Mouse (Mus musculus) liver, embryonic 14.5 days (tissue): Measurements from ENCODE around the gene St5. TPM values are rescaled to one million over a fixed set of nuclear protein-coding genes. Genes with fewer than 3 reads are reported as not detected.

Source experiments
- ATAC-seq: fragments of 200-750 bp; cut with Nextera tagmentation; 2 replicates; pipeline ENCODE4 v1.8.0; 2017; ENCODE audit warnings: moderate number of reproducible peaks, mild to moderate bottlenecking, moderate library complexity; ENCODE audit not compliant: insufficient read depth
- DNase-seq, 3 experiments: peaks; one replicate each; pipeline ENCODE4 v3.0.0-alpha.2; 2012 to 2013; ENCODE audit warnings: low read depth in 3 of 3, low spot score in 3 of 3
- H3K27ac ChIP-seq: fragments of 300-500 bp; sonication (generic); 2 replicates; pipeline ENCODE4 v1.5.1; 2014; ENCODE audit warnings: moderate library complexity, mild to moderate bottlenecking, control low read depth, inconsistent platforms
- H3K27me3 ChIP-seq: fragments of 300-500 bp; sonication (generic); 2 replicates; pipeline ENCODE4 v1.6.1; 2014; ENCODE audit warnings: mild to moderate bottlenecking, low read length, moderate library complexity; ENCODE audit not compliant: control insufficient read depth, insufficient read depth
- H3K36me3 ChIP-seq: fragments of 300-500 bp; sonication (generic); replicated peaks from 2 replicates; pipeline ENCODE4 v1.6.1; 2014; ENCODE audit warnings: low read depth; ENCODE audit not compliant: control insufficient read depth, insufficient read depth
- H3K4me1 ChIP-seq, 2 experiments: fragments of 200-500 bp in 1 of 2; fragments of 300-500 bp in 1 of 2; sonication (generic) in 1 of 2; replicated peaks; 2 replicates each; pipeline ENCODE4 v1.6.1; 2012 to 2014; ENCODE audit warnings: antibody characterized with exemption in 1 of 2, inconsistent platforms in 1 of 2, low read length in 1 of 2; ENCODE audit not compliant: control insufficient read depth in 2 of 2, insufficient read depth in 2 of 2
- H3K4me2 ChIP-seq: fragments of 300-500 bp; sonication (generic); 2 replicates; pipeline ENCODE4 v1.6.1; 2014; ENCODE audit warnings: low read depth, mild to moderate bottlenecking, control low read depth, moderate library complexity
- H3K4me3 ChIP-seq, 2 experiments: fragments of 200-500 bp in 1 of 2; fragments of 300-500 bp in 1 of 2; sonication (generic) in 1 of 2; 2 replicates each; pipeline ENCODE4 v1.5.1; 2012 to 2014; ENCODE audit warnings: low read depth in 2 of 2, low read length in 2 of 2, mild to moderate bottlenecking in 2 of 2, control low read depth in 1 of 2, inconsistent platforms in 1 of 2, moderate library complexity in 1 of 2; ENCODE audit not compliant: insufficient read depth in 1 of 2
- H3K9ac ChIP-seq: fragments of 300-500 bp; sonication (generic); replicated peaks from 2 replicates; pipeline ENCODE4 v1.6.1; 2014; ENCODE audit warnings: mild to moderate bottlenecking, control low read depth, moderate library complexity
- H3K9me3 ChIP-seq: fragments of 300-500 bp; sonication (generic); 2 replicates; pipeline ENCODE4 v1.6.1; 2016; ENCODE audit warnings: low read length, mixed read lengths; ENCODE audit not compliant: control insufficient read depth
- CTCF ChIP-seq: IDR thresholded peaks from 2 replicates; pipeline ENCODE4 v1.5.1; 2016; ENCODE audit warnings: antibody characterized with exemption, low read depth, control low read depth
- EP300 ChIP-seq: IDR thresholded peaks from 2 replicates; pipeline ENCODE4 v1.6.1; 2016; ENCODE audit warnings: antibody characterized with exemption, low read depth
- WGBS: fragments of 180-500 bp; shearing (Covaris S2); extraction: QIAGEN DNeasy Blood & Tissue Kit; methylation state at CpG from one replicate; pipeline ENCODE4 v1.1.7; 2014; ENCODE audit not compliant: insufficient replicate concordance; 5-methylcytosine and 5-hydroxymethylcytosine counted together
- polyA plus RNA-seq, 2 experiments: library from polyadenylated mRNA; depleted of rRNA in 1 of 2; stranded (reverse) in 1 of 2; unstranded in 1 of 2; fragments of >200 nt; fragmentation: Nextera tagmentation in 1 of 2; extraction: Ambion mirVana in 1 of 2; gene quantifications; 2 replicates each; pipeline versions ENCODE4 v1.2.1 to v1.2.3; 2012 to 2014

St5 gene
- polyA plus RNA-seq, 2 experiments, result 13.8 to 14.0 TPM

DNA sequence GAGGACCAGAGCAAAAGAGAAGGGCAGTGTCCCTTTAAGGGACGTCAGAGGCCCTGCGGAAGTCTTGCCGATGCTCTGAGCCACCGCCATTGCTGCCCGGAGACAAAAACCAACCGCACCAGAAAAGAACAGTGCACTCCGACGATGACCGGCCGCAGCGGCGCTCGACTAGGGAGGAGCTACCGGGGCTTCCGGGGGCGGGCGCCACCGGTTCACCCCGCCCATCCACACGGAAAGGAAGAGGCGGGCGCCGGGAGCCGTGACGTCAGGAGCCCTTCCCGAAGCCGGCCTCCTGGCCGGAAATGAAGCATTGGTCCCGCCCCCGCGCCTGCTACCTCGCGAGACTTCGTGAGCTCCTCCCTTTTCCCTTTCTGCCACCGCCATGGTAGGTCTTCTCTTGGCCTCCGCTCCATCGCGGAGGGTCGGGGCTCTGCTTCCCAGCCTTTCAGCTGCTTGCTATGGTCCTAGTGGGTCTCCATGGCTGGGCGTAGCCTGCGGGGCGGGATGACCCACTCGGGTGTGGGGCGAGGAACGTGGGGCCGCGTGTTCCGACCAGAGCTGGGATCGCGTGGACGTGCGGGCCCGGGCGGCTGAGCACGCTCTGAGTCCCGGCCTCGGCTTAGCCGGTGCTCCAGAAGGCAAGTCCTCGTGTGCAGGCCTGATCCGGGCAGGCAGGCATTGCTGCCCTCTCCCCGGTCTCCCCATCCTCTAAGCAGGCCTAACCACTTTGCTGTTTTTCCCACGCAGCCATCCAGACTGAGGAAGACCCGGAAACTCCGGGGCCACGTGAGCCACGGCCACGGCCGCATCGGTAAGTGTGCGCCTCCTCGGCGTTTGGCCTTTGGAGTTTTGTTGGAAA, 184.3 kb downstream of the St5 start, which contains the start of gene Rpl27a:
Rpl27a (plus strand) TSS at position 310 of the 859 bp plus-strand sequence.
- peak within 1 kb of the TSS; percentile 99 for H3K9ac ChIP-seq
- TF ChIP-seq CTCF (peak; percentile 12; the same call in 1 of the 2 replicates), EP300 (peak; percentile 59)
- no peaks in the 10 kb centered on the region for H3K9me3 ChIP-seq
- peaks cover 17 to 19% of the 10 kb centered on the region in 2 experiments for H3K4me1 ChIP-seq
- peak within 1 kb of the TSS; percentile 96 for H3K4me2 ChIP-seq
- peak within 1 kb of the TSS; percentile 90 to 95 for H3K4me3 ChIP-seq
- H3K27ac ChIP-seq, result peak within 1 kb of the TSS; percentile 99
- DNase-seq (peak; percentile 95 to 96 (median 96)), ATAC-seq (peak; percentile 88)
- H3K27me3 ChIP-seq, result no peaks in the 10 kb centered on the region
- H3K36me3 ChIP-seq, result peaks cover 39% of the 10 kb centered on the region
- under 1% methylated on average over 71 of the region's 72 CpGs for WGBS

DNA sequence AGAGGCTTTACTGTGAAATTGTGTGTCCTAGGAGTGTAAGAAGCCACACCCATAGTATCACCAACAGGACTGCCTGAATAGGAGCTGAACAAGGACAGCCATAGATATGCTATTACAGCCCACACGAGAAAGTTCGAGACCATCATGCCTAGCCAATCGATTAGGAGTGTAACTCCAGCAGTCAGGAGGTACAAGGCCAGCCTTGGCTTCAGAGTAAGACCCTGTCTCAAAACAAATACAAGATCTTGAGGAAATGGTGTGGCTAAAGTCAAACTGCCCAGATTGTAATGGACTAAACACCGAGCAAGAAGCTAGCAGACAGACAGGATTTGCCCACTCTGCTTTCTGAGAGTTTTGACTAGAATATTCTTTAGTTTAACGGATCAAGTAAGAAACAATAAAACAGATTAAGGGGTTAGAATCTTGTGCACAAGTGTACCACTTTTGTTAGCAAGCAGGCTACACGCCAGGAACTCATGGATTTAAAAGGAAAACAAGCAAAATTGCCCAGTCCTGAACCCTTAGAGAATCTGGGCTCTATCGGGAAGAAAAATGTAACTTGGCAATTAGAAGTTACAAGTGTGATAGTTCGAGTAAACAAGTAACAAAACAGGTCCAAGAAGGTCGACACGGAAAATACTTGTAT, 185.2 kb downstream of the St5 start:
- peak overlapping the region; percentile 94 for H3K9ac ChIP-seq
- peak overlapping the region; percentile 96 for H3K4me2 ChIP-seq
- peak; percentile 58 to 62 (median 60) for DNase-seq
- peaks cover 17 to 19% of the 10 kb centered on the region in 2 experiments for H3K4me1 ChIP-seq
- 7% methylated on average over 10 of the region's 10 CpGs for WGBS
- ATAC-seq, result peak; percentile 40
- H3K27ac ChIP-seq, result peak overlapping the region; percentile 99
- TF ChIP-seq CTCF (no peak), EP300 (no peak)
- peak overlapping the region; percentile 85 to 95 for H3K4me3 ChIP-seq
- no peaks in the 10 kb centered on the region for H3K9me3 ChIP-seq
- peaks cover 30% of the 10 kb centered on the region for H3K36me3 ChIP-seq
- H3K27me3 ChIP-seq, result no peaks in the 10 kb centered on the region

DNA sequence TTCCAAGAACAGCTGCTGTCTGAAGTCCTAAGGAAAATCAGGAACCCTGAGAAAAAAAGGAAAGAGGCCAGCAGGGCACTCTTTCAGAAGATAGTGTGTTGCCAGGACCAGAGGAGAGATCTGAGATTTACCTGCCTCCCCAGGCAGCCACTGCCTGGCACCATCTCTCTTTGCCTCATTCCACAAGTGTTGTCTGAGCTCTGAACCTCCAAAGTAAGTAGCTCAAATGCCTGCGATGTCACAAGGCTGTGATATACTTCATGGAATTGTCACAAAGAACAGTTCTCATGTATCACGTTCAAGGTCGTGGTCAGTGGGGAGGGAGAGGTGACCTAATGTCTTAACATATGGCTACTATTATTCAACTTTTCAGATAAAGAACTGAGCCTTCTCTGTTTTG, 186.9 kb downstream of the St5 start:
- ATAC-seq, result no peak
- 60% methylated on average over 3 of the region's 3 CpGs for WGBS

DNA sequence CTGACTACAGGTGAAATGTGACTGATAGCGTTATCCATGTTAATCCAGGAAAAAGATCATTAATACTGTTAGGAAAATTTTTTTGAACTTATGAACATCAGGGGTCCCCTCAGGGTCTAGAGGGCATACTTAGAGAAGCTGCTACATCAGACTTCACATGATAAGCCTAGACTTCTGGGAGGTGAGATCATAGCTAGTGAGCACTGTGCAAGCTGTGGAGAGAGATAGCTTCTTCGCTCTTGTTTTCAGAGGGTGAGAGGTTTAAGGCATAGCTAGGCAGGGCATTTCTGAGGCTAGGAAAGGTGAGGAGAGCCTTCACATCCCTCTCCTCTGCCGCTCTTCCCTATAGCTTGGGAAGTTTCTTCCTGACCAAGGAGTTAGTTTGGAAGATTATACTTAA, 191.6 kb downstream of the St5 start:
- ATAC-seq, result peak; percentile 86
- Histone ChIP-seq H3K9ac (0 out of 2 replicates have a peak overlapping the region, but pooled peaks have one; percentile 3), H3K36me3 (no peaks in the 10 kb centered on the region), H3K9me3 (no peaks in the 10 kb centered on the region), H3K4me2 (peak overlapping the region; percentile 20; the same call in 1 of the 2 replicates), H3K27ac (no peak overlapping the region), H3K27me3 (no peaks in the 10 kb centered on the region), H3K4me1 (peaks cover 13 to 23% of the 10 kb centered on the region in 2 experiments), H3K4me3 (no peak overlapping the region)
- peak; percentile 47 for TF ChIP-seq EP300
- no peak for TF ChIP-seq CTCF
- WGBS, result 56% methylated on average over 3 of the region's 3 CpGs
- DNase-seq, result peak in 1 of 3 experiments; percentile 36

More for the DNA sequence above, 186.9 kb downstream of the St5 start:
- no peaks in the 10 kb centered on the region for H3K27me3 ChIP-seq
- no peaks in the 10 kb centered on the region for H3K9me3 ChIP-seq
- H3K4me3 ChIP-seq, result no peak overlapping the region
- peaks cover 14% of the 10 kb centered on the region for H3K36me3 ChIP-seq
- no peak overlapping the region for H3K9ac ChIP-seq
- H3K4me1 ChIP-seq, result peaks cover 24 to 25% of the 10 kb centered on the region in 2 experiments
- H3K27ac ChIP-seq, result no peak overlapping the region; the same call in 1 of the 2 replicates
- H3K4me2 ChIP-seq, result no peak overlapping the region
- no peak for TF ChIP-seq CTCF
- no peak for DNase-seq

DNA sequence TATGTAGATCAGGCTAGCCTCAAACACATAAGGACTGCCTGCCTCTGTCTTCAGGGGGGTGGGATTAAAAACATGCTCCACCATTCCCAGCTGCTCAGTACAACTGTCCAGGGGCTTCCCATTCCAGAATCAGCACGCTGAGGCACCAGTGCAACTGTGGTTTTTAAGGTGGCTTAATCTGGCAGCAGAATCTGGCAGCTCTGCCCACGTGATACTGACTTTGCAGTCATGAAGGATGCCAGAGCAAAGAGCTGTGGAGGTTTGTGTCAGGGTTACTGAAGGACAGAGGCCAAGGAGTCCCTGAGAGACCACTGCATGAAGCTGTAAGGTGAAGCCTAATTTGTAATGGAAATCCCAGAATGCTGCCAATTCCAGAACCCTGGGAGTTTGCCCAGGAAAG, 192.6 kb downstream of the St5 start:
- TF ChIP-seq EP300 (no peak), CTCF (no peak)
- peak; percentile 31; the same call in 1 of the 2 replicates for ATAC-seq
- no peak for DNase-seq
- Histone ChIP-seq H3K4me3 (no peak overlapping the region), H3K27ac (no peak overlapping the region), H3K4me2 (no peak overlapping the region), H3K27me3 (no peaks in the 10 kb centered on the region), H3K9me3 (no peaks in the 10 kb centered on the region), H3K36me3 (no peaks in the 10 kb centered on the region), H3K9ac (peak overlapping the region; percentile 43), H3K4me1 (peaks cover 13 to 19% of the 10 kb centered on the region in 2 experiments)
- 10% methylated on average over 2 of the region's 2 CpGs for WGBS
